Mouse (Mus musculus) testis, adult 2 months (tissue): Measurements from ENCODE around the gene Ptrhd1.

Source experiments
- CTCF ChIP-seq: fragments of 200-500 bp; IDR thresholded peaks from 2 replicates; pipeline ENCODE4 v1.5.1; 2012; ENCODE audit warnings: low read depth, mild to moderate bottlenecking, inconsistent platforms, low read length, moderate library complexity; ENCODE audit not compliant: control insufficient read depth, insufficient read depth, insufficient replicate concordance
- POLR2A ChIP-seq: fragments of 200-500 bp; IDR thresholded peaks from 2 replicates; pipeline ENCODE4 v1.6.1; 2012; ENCODE audit warnings: low read depth, mild to moderate bottlenecking, inconsistent platforms, low read length, moderate library complexity; ENCODE audit not compliant: control insufficient read depth

GRCm38 (mm10) chr12:4201454-4202200, 32.2 kb upstream of the Ptrhd1 start:
- no peak for TF ChIP-seq POLR2A
- TF ChIP-seq CTCF, result no peak
